Mouse (Mus musculus) small intestine, adult 2 months (tissue): ENCODE data around the gene Ugt1a9.

Source experiments
- CTCF ChIP-seq: fragments of 200-500 bp; IDR thresholded peaks from 2 replicates; pipeline ENCODE4 v1.5.1; 2012; ENCODE audit warnings: low read depth, mild to moderate bottlenecking, control low read depth, inconsistent platforms, low read length, moderate library complexity, mixed read lengths; ENCODE audit not compliant: insufficient replicate concordance, insufficient read length; ENCODE audit errors: extremely low read depth
- POLR2A ChIP-seq: fragments of 200-500 bp; IDR thresholded peaks from 2 replicates; pipeline ENCODE4 v1.6.1; 2012; ENCODE audit warnings: low read depth, mild to moderate bottlenecking, control low read depth, inconsistent platforms, low read length, moderate library complexity

DNA sequence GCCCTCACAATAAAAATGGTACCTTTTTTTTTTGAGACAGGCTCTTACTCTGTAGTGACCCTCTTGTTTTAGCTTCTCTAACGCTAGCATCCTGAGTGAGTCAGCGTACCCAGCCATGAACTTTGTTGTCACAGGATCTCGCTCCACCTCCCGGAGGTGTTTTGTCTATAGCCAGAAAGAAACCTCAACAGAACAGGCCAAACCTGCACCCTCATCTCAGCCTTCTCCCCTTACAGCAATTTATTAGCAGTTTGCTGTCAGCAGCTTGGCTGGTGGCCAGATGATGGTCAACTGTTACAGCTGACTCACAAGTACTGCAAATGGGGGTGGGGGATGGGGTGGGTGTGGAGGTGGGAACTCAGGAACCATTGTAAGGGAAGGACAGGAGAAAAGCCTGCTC, 191.7 kb downstream of the Ugt1a9 start:
- TF ChIP-seq CTCF = no peak
- no peak for TF ChIP-seq POLR2A
